In genomic region chr15:79042721-79043491, GRCm38 (mm10) we compare ENCODE assay signal across 9 mouse cellular contexts. TPM values are rescaled to one million over a fixed set of nuclear protein-coding genes. Genes with fewer than 3 reads are reported as not detected.
DNase-seq lines count a peak whose midpoint lies in the region; ATAC-seq and TF ChIP-seq lines count a peak whose summit lies in the region.
"Had no signal": no experiment of that assay in that cellular context is flagged by ENCODE, and none has a peak within 500 bp of the region (broad histone marks: within the 10 kb centered on the region; RNA-seq: fewer than 3 reads in every experiment).

No protein-coding gene starts in this region.

- H3K9me3 ChIP-seq in heart, embryonic 12.5 days (replicated peaks) = no peaks in the 10 kb centered on the region
- no peaks in the 10 kb centered on the region for H3K9me3 ChIP-seq in ES-Bruce4 (replicated peaks; ENCODE audit: control insufficient read depth, insufficient read depth, low read length, poor library complexity, severe bottlenecking)
- no peaks in the 10 kb centered on the region for H3K9me3 ChIP-seq in intestine, embryonic 15.5 days
- no peaks in the 10 kb centered on the region for H3K9me3 ChIP-seq in midbrain, embryonic 12.5 days

- 1% methylated on average over 105 of the region's 105 CpGs for WGBS in heart, embryonic 12.5 days
- under 1% methylated on average over 105 of the region's 105 CpGs for WGBS in intestine, embryonic 15.5 days
- WGBS in midbrain, embryonic 12.5 days = 1% methylated on average over 101 of the region's 105 CpGs

- no peak for TF ChIP-seq POLR2A in ES-Bruce4 (IDR thresholded peaks at IDR 0.05; ENCODE audit: insufficient read depth, low read length)

- H3K4me1 ChIP-seq in heart, embryonic 12.5 days (replicated peaks) = peaks cover 25% of the 10 kb centered on the region
- H3K4me1 ChIP-seq in ES-Bruce4 (ENCODE audit: control insufficient read depth, insufficient read depth, low read length) = peaks cover 4% of the 10 kb centered on the region
- H3K4me1 ChIP-seq in intestine, embryonic 15.5 days (replicated peaks) = peaks cover 50% of the 10 kb centered on the region
- H3K4me1 ChIP-seq in midbrain, embryonic 12.5 days = peaks cover 36% of the 10 kb centered on the region

- peak overlapping the region; percentile 68 for H3K9ac ChIP-seq in heart, embryonic 12.5 days
- H3K9ac ChIP-seq in ES-Bruce4 (ENCODE audit: low read depth, poor library complexity, severe bottlenecking) = peak overlapping the region; percentile 75
- peak overlapping the region; percentile 62 for H3K9ac ChIP-seq in intestine, embryonic 15.5 days
- H3K9ac ChIP-seq in midbrain, embryonic 12.5 days (replicated peaks) = peak overlapping the region; percentile 37; the same call in 1 of the 2 replicates

- peaks cover 66% of the 10 kb centered on the region for H3K27me3 ChIP-seq in heart, embryonic 12.5 days (replicated peaks)
- no peaks in the 10 kb centered on the region for H3K27me3 ChIP-seq in ES-Bruce4 (ENCODE audit: control insufficient read depth, insufficient read depth, low read length, poor library complexity, severe bottlenecking)
- H3K27me3 ChIP-seq in intestine, embryonic 15.5 days (replicated peaks) = peaks cover 28% of the 10 kb centered on the region
- H3K27me3 ChIP-seq in midbrain, embryonic 12.5 days = peaks cover 60% of the 10 kb centered on the region

- ATAC-seq in heart, embryonic 12.5 days (ENCODE audit: insufficient number of reproducible peaks, low FRiP score) = no peak
- ATAC-seq in intestine, embryonic 15.5 days = 0 out of 2 replicates have a peak, but pooled peaks have one; percentile 7
- ATAC-seq in midbrain, embryonic 12.5 days (ENCODE audit: low FRiP score, low read depth) = no peak
- ATAC-seq in monocyte, adult 5-6 weeks (replicated peaks; ENCODE audit: insufficient number of reproducible peaks, low FRiP score, low TSS enrichment, poor library complexity, severe bottlenecking) = no peak

- H3K4me3 ChIP-seq in heart, embryonic 12.5 days = peak overlapping the region; percentile 60
- peak overlapping the region; percentile 55 for H3K4me3 ChIP-seq in ES-Bruce4 (ENCODE audit: low read depth, low read length)
- peak overlapping the region; percentile 53 for H3K4me3 ChIP-seq in intestine, embryonic 15.5 days (replicated peaks)
- peak overlapping the region; percentile 49 for H3K4me3 ChIP-seq in midbrain, embryonic 12.5 days

- no peaks in the 10 kb centered on the region for H3K36me3 ChIP-seq in heart, embryonic 12.5 days
- H3K36me3 ChIP-seq in ES-Bruce4 (ENCODE audit: control insufficient read depth, insufficient read depth, low read length, poor library complexity, severe bottlenecking) = no peaks in the 10 kb centered on the region
- H3K36me3 ChIP-seq in intestine, embryonic 15.5 days = no peaks in the 10 kb centered on the region
- H3K36me3 ChIP-seq in midbrain, embryonic 12.5 days = no peaks in the 10 kb centered on the region

- H3K27ac ChIP-seq in heart, embryonic 12.5 days (ENCODE audit: poor library complexity, severe bottlenecking) = no peak overlapping the region
- no peak overlapping the region for H3K27ac ChIP-seq in ES-Bruce4 (ENCODE audit: insufficient read depth, low read length)
- 0 out of 2 replicates have a peak overlapping the region, but pooled peaks have one; percentile 30 for H3K27ac ChIP-seq in intestine, embryonic 15.5 days
- H3K27ac ChIP-seq in midbrain, embryonic 12.5 days (replicated peaks) = no peak overlapping the region
- H3K27ac ChIP-seq: macrophage had no signal

- no peak for DNase-seq in heart, postnatal 36 days
- peak; percentile 60 for DNase-seq in embryo, embryonic 10.5 days (ENCODE audit: low spot score)
- DNase-seq in gastrocnemius, postnatal 36 days = no peak

- H3K4me2 ChIP-seq in heart, embryonic 12.5 days = peak overlapping the region; percentile 97
- peak overlapping the region; percentile 98 for H3K4me2 ChIP-seq in intestine, embryonic 15.5 days (replicated peaks)
- H3K4me2 ChIP-seq in midbrain, embryonic 12.5 days (replicated peaks) = peak overlapping the region; percentile 72

- no peak for TF ChIP-seq CTCF in ES-Bruce4 (IDR thresholded peaks at IDR 0.05; ENCODE audit: low read depth, low read length)

- no peak for TF ChIP-seq EP300 in ES-Bruce4 (IDR thresholded peaks at IDR 0.05; ENCODE audit: insufficient read depth, low read depth, low read length)

- intact Hi-C loops in heart, postnatal 36 days (cut with DNase I) = no loop called here
- intact Hi-C loops in gastrocnemius, postnatal 36 days (cut with DNase I) = no loop called here

RNA-seq across cellular contexts. Expression of gene Galr3, which starts 1.2 kb away (rescaled TPM):
- polyA plus RNA-seq in heart, embryonic 12.5 days (2016; fragmentation: Nextera tagmentation; extraction: Ambion mirVana) = not detected in 2 replicates
- not detected for total RNA-seq in heart, postnatal 36 days (2021)
- polyA plus RNA-seq in ES-Bruce4 (2011; ENCODE audit: insufficient read depth, insufficient read length, low read depth, missing spikeins) = not detected in 2 replicates
- polyA plus RNA-seq in intestine, embryonic 15.5 days (2015; fragmentation: Nextera tagmentation; extraction: Ambion mirVana) = 1.6 and 1.8 TPM in 2 replicates
- not detected in 2 replicates for polyA plus RNA-seq in midbrain, embryonic 12.5 days (2016; fragmentation: Nextera tagmentation; extraction: Ambion mirVana)
- total RNA-seq in monocyte, adult 5-6 weeks (2017) = not detected in 3 replicates
- total RNA-seq in gastrocnemius, postnatal 36 days (2021) = not detected
- polyA plus RNA-seq: macrophage had no signal

RNA-seq across cellular contexts. Expression of gene H1f0, which starts 14.7 kb away (rescaled TPM):
- polyA plus RNA-seq in heart, embryonic 12.5 days (2016; fragmentation: Nextera tagmentation; extraction: Ambion mirVana) = 294 and 300 TPM in 2 replicates
- total RNA-seq in heart, postnatal 36 days (2021) = 100 to 1,000 TPM in 1 of 2 experiments, 10 to 100 TPM in 1; 79.2 to 117 TPM
- 59.8 TPM in 2 replicates for polyA plus RNA-seq in ES-Bruce4 (2011; ENCODE audit: insufficient read depth, insufficient read length, low read depth, missing spikeins)
- 441 and 523 TPM in 2 replicates for polyA plus RNA-seq in intestine, embryonic 15.5 days (2015; fragmentation: Nextera tagmentation; extraction: Ambion mirVana)
- 547 and 575 TPM in 2 replicates for polyA plus RNA-seq in midbrain, embryonic 12.5 days (2016; fragmentation: Nextera tagmentation; extraction: Ambion mirVana)
- 27.7 to 41.5 TPM (median 37.9 TPM) in 3 replicates for total RNA-seq in monocyte, adult 5-6 weeks (2017)
- 10 to 100 TPM; 71.1 to 87.4 TPM for total RNA-seq in gastrocnemius, postnatal 36 days (2021)

RNA-seq across cellular contexts. Expression of gene Ankrd54, which starts 19.8 kb away (rescaled TPM):
- polyA plus RNA-seq in heart, embryonic 12.5 days (2016; fragmentation: Nextera tagmentation; extraction: Ambion mirVana) = 29.0 and 30.0 TPM in 2 replicates
- total RNA-seq in heart, postnatal 36 days (2021) = 1 to 10 TPM; 7.7 to 8.1 TPM
- polyA plus RNA-seq in ES-Bruce4 (2011; ENCODE audit: insufficient read depth, insufficient read length, low read depth, missing spikeins) = 16.6 and 18.2 TPM in 2 replicates
- polyA plus RNA-seq in intestine, embryonic 15.5 days (2015; fragmentation: Nextera tagmentation; extraction: Ambion mirVana) = 53.5 and 56.2 TPM in 2 replicates
- 64.0 and 67.5 TPM in 2 replicates for polyA plus RNA-seq in midbrain, embryonic 12.5 days (2016; fragmentation: Nextera tagmentation; extraction: Ambion mirVana)
- total RNA-seq in monocyte, adult 5-6 weeks (2017) = 8.1 to 17.1 TPM (median 13.3 TPM) in 3 replicates
- total RNA-seq in gastrocnemius, postnatal 36 days (2021) = 1 to 10 TPM; 2.7 to 4.3 TPM

RNA-seq across cellular contexts. Expression of gene Eif3l, which starts 32.1 kb away (rescaled TPM):
- polyA plus RNA-seq in heart, embryonic 12.5 days (2016; fragmentation: Nextera tagmentation; extraction: Ambion mirVana) = 165 TPM in 2 replicates
- total RNA-seq in heart, postnatal 36 days (2021) = 10 to 100 TPM; 71.6 to 72.7 TPM
- 598 and 608 TPM in 2 replicates for polyA plus RNA-seq in ES-Bruce4 (2011; ENCODE audit: insufficient read depth, insufficient read length, low read depth, missing spikeins)
- 229 and 241 TPM in 2 replicates for polyA plus RNA-seq in intestine, embryonic 15.5 days (2015; fragmentation: Nextera tagmentation; extraction: Ambion mirVana)
- polyA plus RNA-seq in midbrain, embryonic 12.5 days (2016; fragmentation: Nextera tagmentation; extraction: Ambion mirVana) = 198 and 202 TPM in 2 replicates
- total RNA-seq in monocyte, adult 5-6 weeks (2017) = 102 to 117 TPM (median 113 TPM) in 3 replicates
- 10 to 100 TPM; 46.6 to 52.6 TPM for total RNA-seq in gastrocnemius, postnatal 36 days (2021)
